Mouse (Mus musculus): Measurements from ENCODE around the gene Creb3.
A peak's percentile ranks its signal among the peaks of the same experiment; 100 is the strongest.
"Not testable (repeated sequence)": the region's sequence is repeated elsewhere in the genome, so short reads cannot be mapped to it uniquely, and the experiment has no call there.

Creb3 gene

GRCm38 (mm10) chr4:43561997-43562768, at the start of gene Creb3, which contains the start of gene Tln1:
TSS of gene Creb3 (plus strand) at chr4:43562332.
TSS of gene Tln1 (minus strand) at chr4:43562691.
- peak; percentile 95 to 98 for DNase-seq

- DNase-seq = peak in 1 of 2 experiments; percentile 18
These were observed 49.5 kb upstream of the Creb3 start for GRCm38 (mm10) chr4:43512653-43513052.

- no peak for DNase-seq
These were observed 48.8 kb upstream of the Creb3 start for GRCm38 (mm10) chr4:43513300-43513699.

GRCm38 (mm10) chr4:43513791-43514190, 48.3 kb upstream of the Creb3 start:
- no peak for DNase-seq

GRCm38 (mm10) chr4:43515764-43516708, 46.1 kb upstream of the Creb3 start:
- DNase-seq = no peak

GRCm38 (mm10) chr4:43519551-43519950, 42.6 kb upstream of the Creb3 start:
- DNase-seq = no peak

- DNase-seq = peak; percentile 89 to 94
These were observed 42.2 kb upstream of the Creb3 start for GRCm38 (mm10) chr4:43519956-43520355.

- no peak for DNase-seq
These were observed 34.3 kb upstream of the Creb3 start for GRCm38 (mm10) chr4:43527880-43528279.

- DNase-seq = peak in 1 of 2 experiments; percentile 53
These were observed 33.6 kb upstream of the Creb3 start for GRCm38 (mm10) chr4:43528487-43528886.

GRCm38 (mm10) chr4:43530081-43530501, 32.0 kb upstream of the Creb3 start:
- DNase-seq = peak in 1 of 2 experiments; percentile 42

- peak; percentile 79 to 89 for DNase-seq
These were observed 31.6 kb upstream of the Creb3 start for GRCm38 (mm10) chr4:43530581-43530980.

GRCm38 (mm10) chr4:43533270-43533669, 28.9 kb upstream of the Creb3 start:
- peak; percentile 56 to 75 for DNase-seq

GRCm38 (mm10) chr4:43535628-43536027, 26.5 kb upstream of the Creb3 start:
- no peak for DNase-seq

- DNase-seq = no peak
These were observed 26.1 kb upstream of the Creb3 start for GRCm38 (mm10) chr4:43536031-43536430.

GRCm38 (mm10) chr4:43542044-43542443, 20.1 kb upstream of the Creb3 start:
- DNase-seq = no peak

GRCm38 (mm10) chr4:43546375-43547047, 15.6 kb upstream of the Creb3 start:
- DNase-seq = peak; percentile 64 to 65

GRCm38 (mm10) chr4:43547160-43547559, 15.0 kb upstream of the Creb3 start:
- DNase-seq = no peak

GRCm38 (mm10) chr4:43549055-43549454, 13.1 kb upstream of the Creb3 start:
- DNase-seq = no peak

GRCm38 (mm10) chr4:43551854-43552253, 10.3 kb upstream of the Creb3 start:
- DNase-seq = not testable (repeated sequence)

- DNase-seq = no peak
These were observed 9.7 kb upstream of the Creb3 start for GRCm38 (mm10) chr4:43552437-43552836.

- no peak for DNase-seq
These were observed 8.2 kb upstream of the Creb3 start for GRCm38 (mm10) chr4:43553891-43554290.

GRCm38 (mm10) chr4:43555926-43556325, 6.2 kb upstream of the Creb3 start:
- DNase-seq = no peak

All from kidney, postnatal 25 days (tissue).